Mouse (Mus musculus): Measurements from ENCODE around the gene Tmem63c. TPM values are rescaled to one million over a fixed set of nuclear protein-coding genes. Genes with fewer than 3 reads are reported as not detected.

The Tmem63c gene
- not detected in 3 replicates for total RNA-seq (2017)

GRCm38 (mm10) chr12:87021040-87021439, at the start of gene Tmem63c:
TSS of gene Tmem63c (plus strand) at chr12:87021340.
- ATAC-seq (replicated peaks; ENCODE audit: insufficient number of reproducible peaks, low FRiP score, low TSS enrichment, poor library complexity, severe bottlenecking), result no peak

- no peak for ATAC-seq (replicated peaks; ENCODE audit: insufficient number of reproducible peaks, low FRiP score, low TSS enrichment, poor library complexity, severe bottlenecking)
Measured at GRCm38 (mm10) chr12:86973216-86973615, 47.9 kb upstream of the Tmem63c start.

- ATAC-seq (replicated peaks; ENCODE audit: insufficient number of reproducible peaks, low FRiP score, low TSS enrichment, poor library complexity, severe bottlenecking), result no peak
Measured at GRCm38 (mm10) chr12:86973706-86974105, 47.4 kb upstream of the Tmem63c start.

GRCm38 (mm10) chr12:86974387-86975288, 46.5 kb upstream of the Tmem63c start:
- no peak for ATAC-seq (replicated peaks; ENCODE audit: insufficient number of reproducible peaks, low FRiP score, low TSS enrichment, poor library complexity, severe bottlenecking)

- no peak for ATAC-seq (replicated peaks; ENCODE audit: insufficient number of reproducible peaks, low FRiP score, low TSS enrichment, poor library complexity, severe bottlenecking)
Measured at GRCm38 (mm10) chr12:86975761-86976160, 45.4 kb upstream of the Tmem63c start.

GRCm38 (mm10) chr12:86976511-86977168, 44.5 kb upstream of the Tmem63c start:
- no peak for ATAC-seq (replicated peaks; ENCODE audit: insufficient number of reproducible peaks, low FRiP score, low TSS enrichment, poor library complexity, severe bottlenecking)

- ATAC-seq (replicated peaks; ENCODE audit: insufficient number of reproducible peaks, low FRiP score, low TSS enrichment, poor library complexity, severe bottlenecking), result no peak
Measured at GRCm38 (mm10) chr12:86977833-86978232, 43.3 kb upstream of the Tmem63c start.

- no peak for ATAC-seq (replicated peaks; ENCODE audit: insufficient number of reproducible peaks, low FRiP score, low TSS enrichment, poor library complexity, severe bottlenecking)
Measured at GRCm38 (mm10) chr12:86981180-86981579, 40.0 kb upstream of the Tmem63c start.

- no peak for ATAC-seq (replicated peaks; ENCODE audit: insufficient number of reproducible peaks, low FRiP score, low TSS enrichment, poor library complexity, severe bottlenecking)
Measured at GRCm38 (mm10) chr12:86983470-86984193, 37.5 kb upstream of the Tmem63c start.

GRCm38 (mm10) chr12:86984194-86984555, 37.0 kb upstream of the Tmem63c start:
- no peak for ATAC-seq (replicated peaks; ENCODE audit: insufficient number of reproducible peaks, low FRiP score, low TSS enrichment, poor library complexity, severe bottlenecking)

GRCm38 (mm10) chr12:86986562-86986961, 34.6 kb upstream of the Tmem63c start:
- ATAC-seq (replicated peaks; ENCODE audit: insufficient number of reproducible peaks, low FRiP score, low TSS enrichment, poor library complexity, severe bottlenecking), result no peak

- no peak for ATAC-seq (replicated peaks; ENCODE audit: insufficient number of reproducible peaks, low FRiP score, low TSS enrichment, poor library complexity, severe bottlenecking)
Measured at GRCm38 (mm10) chr12:86988227-86988626, 32.9 kb upstream of the Tmem63c start.

GRCm38 (mm10) chr12:86989378-86989777, 31.8 kb upstream of the Tmem63c start:
- no peak for ATAC-seq (replicated peaks; ENCODE audit: insufficient number of reproducible peaks, low FRiP score, low TSS enrichment, poor library complexity, severe bottlenecking)

- ATAC-seq (replicated peaks; ENCODE audit: insufficient number of reproducible peaks, low FRiP score, low TSS enrichment, poor library complexity, severe bottlenecking), result no peak
Measured at GRCm38 (mm10) chr12:86989890-86990754, 31.0 kb upstream of the Tmem63c start, which contains the start of gene Zdhhc22. TSS of gene Zdhhc22 (minus strand) at chr12:86990430.

GRCm38 (mm10) chr12:86990755-86991110, 30.4 kb upstream of the Tmem63c start:
- ATAC-seq (replicated peaks; ENCODE audit: insufficient number of reproducible peaks, low FRiP score, low TSS enrichment, poor library complexity, severe bottlenecking), result no peak

- ATAC-seq (replicated peaks; ENCODE audit: insufficient number of reproducible peaks, low FRiP score, low TSS enrichment, poor library complexity, severe bottlenecking), result no peak
Measured at GRCm38 (mm10) chr12:86994166-86994565, 27.0 kb upstream of the Tmem63c start.

- ATAC-seq (replicated peaks; ENCODE audit: insufficient number of reproducible peaks, low FRiP score, low TSS enrichment, poor library complexity, severe bottlenecking), result no peak
Measured at GRCm38 (mm10) chr12:86994776-86995175, 26.4 kb upstream of the Tmem63c start.

- no peak for ATAC-seq (replicated peaks; ENCODE audit: insufficient number of reproducible peaks, low FRiP score, low TSS enrichment, poor library complexity, severe bottlenecking)
Measured at GRCm38 (mm10) chr12:86995931-86996330, 25.2 kb upstream of the Tmem63c start.
